Mouse (Mus musculus) urinary bladder, postnatal 25 days (tissue): ENCODE results near the gene Rnf4.

Source experiments
- DNase-seq: peaks from one replicate; pipeline ENCODE4 v3.0.0; 2022; ENCODE audit warnings: low spot score

Rnf4 gene

DNA sequence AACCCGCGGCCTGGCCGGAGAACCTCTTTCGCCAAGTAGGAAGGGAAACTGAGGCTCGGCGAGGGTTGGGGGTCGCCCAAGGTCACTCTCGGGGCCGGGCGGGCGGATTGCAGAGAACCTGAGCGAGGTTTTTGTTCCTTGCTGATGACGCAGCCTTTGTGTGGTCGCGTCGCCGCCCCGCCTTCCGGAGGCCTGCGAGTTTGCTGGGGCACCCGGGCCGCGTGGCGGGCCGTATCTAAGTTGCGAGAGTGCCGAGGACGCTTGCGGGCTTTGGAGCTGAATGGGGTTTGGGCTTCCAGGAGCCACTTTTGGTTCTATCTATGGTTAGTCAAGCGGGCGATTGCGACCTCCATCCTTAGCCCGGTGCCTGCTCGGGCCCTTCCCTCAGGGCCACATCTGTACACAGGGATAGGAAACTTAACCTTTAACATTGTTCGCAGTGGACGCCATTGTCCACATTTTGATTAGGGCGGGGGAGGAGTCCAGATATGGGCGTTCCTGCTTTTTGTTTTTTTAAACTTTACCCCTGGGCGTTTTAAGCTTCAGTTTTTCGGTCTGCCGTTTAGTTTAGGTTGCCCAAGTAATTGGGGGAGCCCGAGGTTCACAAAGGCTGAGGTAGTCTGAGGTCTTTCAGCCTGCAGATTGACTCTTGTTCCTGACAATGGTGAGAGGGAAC is 824 bp downstream of the Rnf4 start:
- peak; percentile 52 for DNase-seq

DNA sequence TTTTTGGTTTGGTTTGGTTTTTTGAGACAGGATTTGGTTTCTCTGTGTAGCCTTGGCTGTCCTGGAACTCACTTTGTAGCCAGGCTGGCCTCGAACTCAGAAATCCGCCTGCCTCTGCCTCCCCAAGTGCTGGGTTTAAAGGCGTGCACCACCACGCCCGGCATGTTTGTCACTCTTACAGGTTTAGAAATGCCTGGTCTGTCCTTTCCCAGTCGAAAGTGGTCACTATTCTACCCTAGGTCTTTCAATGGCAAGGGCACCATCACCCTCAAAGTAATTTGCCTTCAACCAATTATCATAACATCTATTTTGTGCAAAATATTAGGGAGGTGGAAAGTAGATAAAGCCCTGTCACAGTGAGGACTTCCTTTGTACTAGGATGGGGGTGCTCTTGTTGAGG is 4.2 kb downstream of the Rnf4 start:
- no peak for DNase-seq

DNA sequence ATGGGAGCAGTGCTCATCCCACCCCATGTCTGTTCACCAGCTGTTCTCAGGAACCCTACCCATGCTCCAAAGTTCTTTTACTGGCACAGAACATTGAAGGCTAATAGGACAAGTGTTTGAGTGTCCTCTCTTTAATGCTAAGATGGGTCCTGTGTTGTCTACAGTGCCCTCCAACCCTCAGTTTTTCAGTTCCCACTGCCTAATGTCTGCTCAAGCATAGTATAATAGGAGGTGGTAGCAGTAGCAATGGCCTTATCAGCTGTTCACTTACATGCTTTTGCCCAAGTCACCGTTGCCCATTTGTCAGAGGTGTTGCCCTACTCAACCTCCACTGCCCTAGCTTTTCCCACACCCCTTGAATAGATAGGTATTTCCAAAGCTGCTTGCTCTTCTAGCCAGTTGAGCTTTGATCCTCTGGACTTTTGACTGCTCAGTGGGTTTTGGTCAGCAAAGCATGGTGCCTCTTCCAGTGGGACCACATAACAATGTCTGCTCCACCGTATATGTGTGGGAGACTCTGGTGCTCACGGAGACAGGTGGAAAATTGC is 16.1 kb downstream of the Rnf4 start:
- DNase-seq = no peak

DNA sequence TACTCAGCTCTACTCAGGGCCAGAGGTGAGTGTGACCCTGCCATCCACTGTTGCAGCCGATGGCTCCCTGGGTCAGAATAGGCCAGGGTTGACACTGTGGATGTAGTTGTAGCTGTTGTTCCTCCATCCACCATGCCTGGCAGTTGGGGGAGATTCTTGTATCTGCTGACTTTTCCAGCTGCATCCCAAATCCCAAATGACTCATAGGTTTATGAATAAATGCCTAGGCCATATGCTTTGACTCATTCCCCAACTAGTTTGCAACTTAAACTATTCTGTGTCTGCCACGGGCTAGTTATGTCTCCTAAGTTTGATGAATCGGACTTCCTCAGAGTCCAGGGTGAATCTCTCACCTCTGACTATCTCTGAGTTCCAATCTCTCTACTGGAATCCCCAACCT is 24.2 kb downstream of the Rnf4 start:
- DNase-seq = no peak

DNA sequence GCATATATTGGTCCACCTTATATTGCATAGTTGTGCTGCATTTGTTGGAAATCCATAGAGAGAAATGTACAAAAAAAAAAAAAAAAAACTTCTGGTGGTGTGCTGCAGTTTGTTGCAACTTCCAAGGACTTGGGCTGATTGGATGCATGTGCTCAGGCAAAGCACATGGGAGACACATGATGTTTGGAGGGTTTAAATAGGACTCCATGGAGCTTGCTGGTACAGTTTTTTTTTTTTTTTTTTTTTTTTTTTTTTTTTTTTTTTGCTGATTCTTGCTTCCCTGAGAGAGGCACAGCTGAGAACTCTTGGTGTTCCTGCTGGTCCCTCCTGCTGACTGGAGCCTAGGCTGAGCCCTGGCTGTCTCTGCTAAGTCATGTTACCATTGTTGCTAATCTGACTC is 27.0 kb downstream of the Rnf4 start:
- DNase-seq = no peak

DNA sequence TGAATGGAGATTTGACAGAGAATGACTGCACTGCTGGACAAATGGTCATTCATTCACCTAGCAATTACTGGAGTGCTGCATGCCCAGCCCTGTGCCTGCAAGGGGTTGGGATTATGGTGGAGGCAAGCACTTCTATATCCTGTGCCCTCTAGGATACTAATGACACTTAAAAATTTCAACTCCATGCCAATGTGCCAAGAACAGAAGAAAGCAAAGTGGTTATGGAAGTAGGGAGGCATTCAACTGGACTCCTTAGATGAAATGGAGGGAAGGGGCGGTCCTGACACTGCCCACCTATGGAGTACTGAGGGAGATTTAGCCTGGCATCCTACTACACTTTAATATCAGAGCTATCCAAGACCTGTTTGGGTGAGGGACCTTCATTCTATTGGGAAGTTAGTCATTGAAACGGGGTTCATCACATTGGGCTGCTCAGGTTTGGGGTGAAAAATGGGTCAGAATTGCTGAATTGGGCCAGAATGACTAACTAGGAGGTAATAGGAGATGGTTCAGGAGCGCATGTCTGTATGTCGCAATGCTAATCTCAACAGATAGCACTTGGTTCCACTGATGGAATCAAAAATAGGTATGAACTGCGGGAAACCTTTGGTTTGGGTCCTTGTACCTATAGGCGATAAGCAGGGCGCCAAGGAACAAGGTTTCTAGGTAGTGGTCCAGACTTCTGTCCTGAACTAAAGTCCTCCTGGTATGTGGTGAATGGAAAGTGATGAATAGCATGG is 32.6 kb downstream of the Rnf4 start:
- DNase-seq = no peak

DNA sequence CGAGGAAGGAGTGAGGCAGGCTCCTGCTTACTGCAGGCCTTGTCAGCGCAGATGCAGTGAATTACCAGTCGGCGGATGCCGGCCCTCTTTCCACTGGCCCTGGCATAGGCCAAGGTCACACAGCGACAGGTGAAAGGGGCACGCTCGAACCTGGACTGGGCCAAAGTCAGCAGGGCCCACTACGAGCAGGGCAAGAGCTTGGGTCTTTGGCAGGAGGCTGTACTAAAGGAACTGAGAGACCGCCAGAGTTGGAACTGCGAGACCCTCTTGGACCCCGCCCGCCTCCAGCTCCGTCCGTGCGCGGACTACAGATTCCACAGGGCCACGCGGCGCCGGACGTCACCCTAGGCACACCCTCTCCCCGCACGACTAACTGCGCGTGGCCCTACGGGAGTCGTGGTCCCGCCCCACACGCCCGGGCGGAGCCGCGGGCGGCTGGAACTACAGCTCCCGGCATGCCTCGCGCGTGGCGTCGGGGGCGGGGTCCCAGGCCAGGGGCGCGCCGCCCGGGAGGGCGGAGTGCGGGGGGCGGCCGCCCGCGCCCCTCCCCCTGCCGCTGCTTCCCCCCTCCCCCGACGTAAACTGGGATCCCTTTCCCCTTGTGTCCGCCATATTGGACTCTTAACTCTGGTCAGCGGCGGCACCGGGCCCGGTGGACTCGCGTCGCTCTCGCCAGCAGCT is 33.4 kb downstream of the Rnf4 start, which contains the start of gene Fam193a:
Gene Fam193a, plus strand, starts transcription at position 593 of the 681 bp plus-strand sequence.
- DNase-seq = peak; percentile 96

DNA sequence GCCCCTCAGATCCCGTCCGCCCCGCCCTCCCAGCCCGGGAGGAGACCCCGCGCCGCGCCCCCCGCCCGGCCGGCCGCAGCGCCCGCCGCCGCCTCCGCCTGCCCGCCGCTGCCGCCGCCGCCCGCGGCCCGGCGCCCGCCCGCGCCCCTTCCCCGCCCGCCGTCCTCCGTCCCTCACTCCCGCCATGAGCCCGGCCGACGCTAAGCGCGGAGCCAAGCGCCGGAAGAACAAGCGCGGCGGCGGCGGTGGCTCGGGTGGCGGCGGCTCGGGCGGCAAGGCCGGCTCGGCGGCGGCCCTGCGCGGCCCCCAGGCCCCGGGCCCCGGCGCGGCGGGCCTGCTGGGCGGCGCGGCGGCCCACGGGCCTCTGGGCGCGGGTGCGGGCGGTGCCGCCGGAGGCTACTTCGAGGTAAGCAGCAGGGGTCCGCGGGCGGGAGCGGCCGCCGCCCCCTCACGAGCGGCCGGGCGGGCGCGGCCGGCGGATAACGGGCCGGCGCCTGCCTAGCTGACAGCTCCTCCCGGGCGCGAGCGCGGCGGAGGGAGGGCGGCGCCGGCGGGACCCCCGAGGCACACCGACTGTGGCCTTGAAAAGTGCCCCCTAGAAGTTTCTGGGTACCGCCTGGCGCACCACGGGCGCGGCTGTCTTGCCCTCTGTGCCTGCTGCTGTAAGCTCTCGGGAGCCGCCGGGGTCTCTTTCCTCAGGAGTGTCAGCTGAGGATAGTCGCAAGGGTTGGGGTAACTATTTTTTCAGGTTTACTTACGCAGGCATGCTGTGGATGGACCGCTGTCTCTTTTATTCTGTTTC is 34.1 kb downstream of the Rnf4 start:
- peak; percentile 14 for DNase-seq

DNA sequence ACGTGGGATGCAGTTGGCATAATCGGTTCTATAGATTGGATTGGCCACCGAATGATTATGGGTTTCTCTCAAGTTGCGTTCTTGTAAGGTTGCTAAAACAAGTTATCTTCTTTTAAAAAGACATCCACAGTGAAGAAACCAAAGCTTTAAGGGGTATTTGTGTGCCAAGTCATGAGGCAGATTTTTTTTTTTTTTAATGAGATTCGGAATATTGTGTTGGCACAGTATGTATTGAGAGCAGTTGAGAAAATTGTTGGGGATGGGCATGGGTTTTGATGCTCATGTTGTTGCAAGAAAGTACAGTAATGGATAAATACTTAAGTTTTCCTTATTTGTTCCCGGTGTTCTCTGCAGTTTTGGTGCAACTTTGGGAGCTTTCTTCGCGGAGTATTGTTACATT is 34.8 kb downstream of the Rnf4 start:
- DNase-seq = no peak

DNA sequence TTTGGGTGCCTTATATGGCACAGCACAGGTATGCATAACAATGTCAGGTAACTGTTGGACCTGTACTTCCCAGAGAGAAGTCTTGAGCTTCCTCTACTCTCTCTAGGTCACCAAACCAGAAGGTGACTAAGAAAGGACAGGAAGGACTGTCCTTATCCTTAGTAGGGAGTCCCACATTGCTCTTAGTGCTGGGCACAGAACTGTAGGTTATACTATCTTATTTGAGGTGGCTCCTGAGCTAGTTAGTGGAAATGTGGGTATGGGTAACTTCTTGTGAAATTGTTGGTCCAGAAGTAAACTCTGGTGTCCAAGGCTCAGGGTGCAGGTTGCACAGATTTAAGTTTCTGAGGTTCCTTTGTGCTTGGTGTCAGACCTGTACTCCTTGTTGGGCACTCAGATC is 36.1 kb downstream of the Rnf4 start:
- DNase-seq = no peak

DNA sequence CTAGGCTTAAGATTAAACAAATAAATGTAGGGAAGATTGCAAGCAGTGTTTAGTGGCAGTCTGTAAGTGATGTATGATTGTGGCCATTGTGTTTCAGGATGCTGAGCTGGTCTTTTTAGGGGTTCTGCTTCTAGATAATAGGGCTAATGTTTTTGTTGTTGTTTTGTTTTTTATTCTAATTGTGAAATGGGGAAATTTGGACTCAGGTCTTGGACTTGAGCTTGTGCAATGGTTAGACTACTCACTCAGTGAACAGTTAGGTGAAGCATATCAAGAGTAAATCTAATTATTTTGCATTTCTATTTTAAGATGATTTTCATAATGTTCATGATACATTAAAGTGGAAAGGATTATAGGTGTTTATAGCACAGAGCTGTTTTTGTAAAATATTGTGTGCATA is 36.5 kb downstream of the Rnf4 start:
- no peak for DNase-seq

DNA sequence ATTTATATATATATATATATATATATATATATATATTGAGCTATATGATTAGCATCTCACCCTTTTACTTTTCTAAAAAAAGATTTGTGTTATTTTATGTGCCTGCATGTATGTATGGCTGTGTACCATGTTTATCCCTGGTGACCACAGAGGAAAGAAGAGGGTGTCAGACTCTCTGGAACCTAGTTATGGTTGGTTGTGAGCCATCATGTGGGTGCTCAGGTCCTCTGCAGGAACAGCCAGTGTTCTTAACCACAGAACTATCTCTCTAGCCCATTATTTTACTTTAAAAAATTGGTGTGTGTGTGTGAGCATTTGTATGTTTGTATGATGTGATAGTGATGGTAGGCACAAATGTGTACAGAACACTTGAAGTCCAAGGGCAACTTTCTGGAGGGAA is 42.7 kb downstream of the Rnf4 start:
- no peak for DNase-seq

DNA sequence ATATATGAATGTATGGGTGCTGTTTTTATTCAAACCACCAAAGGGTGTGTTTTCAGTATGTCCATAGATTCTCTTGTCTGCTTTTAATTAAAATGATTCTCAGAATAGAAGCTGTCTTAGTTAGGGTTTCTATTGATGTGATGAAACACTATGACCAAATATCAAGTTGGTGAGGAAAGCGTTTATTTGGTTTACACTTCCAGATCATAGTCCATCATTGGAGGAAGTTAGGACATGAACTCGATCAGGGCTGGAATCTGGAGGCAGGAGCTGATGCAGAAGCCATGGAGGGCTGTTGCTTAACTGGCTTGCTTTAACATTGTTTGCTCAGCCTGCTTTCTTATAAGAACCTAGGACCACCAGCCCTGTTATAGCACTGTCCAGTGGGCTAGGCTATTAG is 45.6 kb downstream of the Rnf4 start:
- DNase-seq = no peak

DNA sequence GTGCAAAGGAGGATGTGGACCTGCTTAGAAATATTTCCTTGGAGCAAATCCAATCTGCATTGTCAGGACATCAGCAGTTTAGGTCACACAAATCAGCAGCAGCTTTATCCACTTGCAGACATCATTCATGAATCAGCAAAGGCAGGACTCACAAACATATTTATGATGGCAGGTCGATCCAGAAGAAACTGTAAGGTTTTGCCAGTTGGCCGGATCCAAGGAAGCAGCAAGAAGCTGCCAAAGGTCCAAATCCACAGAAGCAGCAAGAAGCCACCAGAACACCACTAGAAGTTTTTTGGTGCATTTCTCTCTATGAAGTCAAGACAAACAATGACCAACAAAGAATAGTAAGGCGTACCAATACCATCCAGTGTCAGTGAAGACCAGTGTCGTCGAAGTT is 49.5 kb downstream of the Rnf4 start:
- no peak for DNase-seq

DNA sequence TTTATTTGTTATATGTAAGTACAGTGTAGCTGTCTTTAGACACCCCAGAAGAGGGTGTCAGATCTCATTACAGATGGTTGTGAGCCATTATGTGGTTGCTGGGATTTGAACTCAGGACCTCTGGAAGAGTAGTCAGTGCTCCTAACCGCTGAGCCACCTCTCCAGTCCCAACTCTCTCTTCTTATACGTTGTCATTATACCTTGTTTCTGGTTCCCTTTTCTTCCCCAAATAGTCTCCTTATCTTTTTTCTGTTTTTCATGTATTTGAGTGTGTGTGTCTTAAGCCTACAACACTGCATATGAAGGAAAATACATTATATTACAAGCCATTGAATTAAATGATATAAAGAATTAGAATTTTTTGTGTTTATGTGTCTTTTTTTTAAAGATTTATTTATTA is 50.7 kb downstream of the Rnf4 start:
- DNase-seq = no peak

DNA sequence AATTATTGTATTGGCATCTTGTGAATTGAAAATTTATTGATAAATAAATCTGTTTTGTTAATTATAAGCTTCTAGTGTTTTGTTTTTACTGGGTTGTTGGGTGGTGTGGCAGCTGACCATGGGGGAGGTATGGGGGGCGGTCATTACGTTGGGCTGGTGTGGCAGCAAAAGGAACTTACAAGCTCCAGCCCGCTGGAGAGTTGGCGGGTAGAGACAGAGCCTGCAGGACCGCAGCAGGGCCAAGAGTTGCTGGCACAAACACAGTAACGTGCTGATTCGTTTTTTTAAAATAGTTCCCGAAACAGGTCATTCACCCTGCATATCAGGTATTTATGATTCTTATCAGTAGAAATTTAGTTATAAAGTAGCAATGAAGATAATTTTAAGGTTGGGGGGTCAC is 57.2 kb downstream of the Rnf4 start:
- DNase-seq = no peak

DNA sequence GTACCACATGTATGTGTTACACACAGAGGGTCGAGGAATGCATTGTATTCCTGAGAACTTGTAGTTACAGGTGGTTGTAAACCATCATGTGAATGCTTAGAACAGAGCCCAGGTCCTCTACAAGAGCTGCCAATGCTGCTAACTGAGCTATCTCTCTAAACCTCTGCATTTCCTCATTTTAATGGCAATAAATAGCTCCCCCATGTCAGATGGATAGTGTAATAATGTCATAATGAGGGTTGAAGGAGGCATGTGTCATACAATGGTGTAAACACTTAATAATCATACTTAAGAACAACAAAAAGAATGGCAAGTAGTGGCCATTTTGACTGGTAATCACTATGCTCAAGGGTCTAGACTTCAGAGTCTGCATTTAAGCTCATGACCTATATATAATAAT is 59.3 kb downstream of the Rnf4 start:
- no peak for DNase-seq

DNA sequence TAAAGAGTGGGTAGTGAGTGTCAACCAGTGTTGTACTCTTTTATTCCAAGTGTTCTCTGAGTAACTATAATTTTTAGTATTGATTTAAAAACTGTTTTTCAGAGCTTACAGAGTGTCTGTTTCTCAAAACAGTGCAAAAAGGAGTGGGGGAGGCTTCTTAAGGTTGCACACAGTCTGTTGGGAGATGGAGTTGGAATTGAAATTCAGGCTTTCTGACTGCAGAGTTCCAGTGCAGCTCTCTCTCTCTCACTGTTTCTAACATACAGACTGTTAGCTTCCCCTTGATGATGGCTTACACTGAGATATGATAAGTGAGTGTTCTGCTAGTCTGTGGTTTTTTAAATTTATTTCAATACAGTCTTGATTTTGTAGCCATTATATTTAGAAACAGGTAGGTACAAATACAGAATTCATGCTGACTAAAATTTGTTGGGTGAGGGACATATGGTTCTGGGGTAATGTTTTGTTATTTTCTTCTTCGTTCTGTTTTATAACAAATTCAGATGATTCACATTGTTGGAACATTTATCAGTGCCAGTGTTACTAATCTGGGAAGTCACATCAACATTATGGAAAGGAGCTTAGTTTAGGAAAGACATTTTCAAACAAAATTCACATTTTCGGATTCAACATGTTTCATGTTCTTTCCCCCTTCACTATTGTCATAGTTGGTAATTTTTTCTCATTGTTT is 59.9 kb downstream of the Rnf4 start:
- DNase-seq = no peak

DNA sequence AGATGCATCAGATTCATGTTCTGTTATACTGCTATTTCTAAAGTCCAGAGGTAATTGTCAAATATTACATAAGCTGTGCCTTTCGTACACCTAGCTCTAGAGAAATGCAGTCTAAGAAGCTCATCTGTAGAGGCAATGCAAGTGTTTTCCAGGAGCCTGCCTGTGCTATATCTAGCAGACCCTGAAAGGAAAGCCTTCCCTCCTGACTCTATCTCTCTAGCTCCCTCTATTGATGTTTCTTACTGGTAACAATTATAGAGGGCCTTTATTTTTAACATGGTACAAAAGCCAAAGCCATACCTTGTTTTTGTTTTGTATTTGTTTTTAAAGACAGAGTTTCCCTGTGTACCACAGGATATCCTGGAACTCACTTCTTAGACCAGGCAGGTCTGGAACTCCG is 61.8 kb downstream of the Rnf4 start:
- DNase-seq = no peak

DNA sequence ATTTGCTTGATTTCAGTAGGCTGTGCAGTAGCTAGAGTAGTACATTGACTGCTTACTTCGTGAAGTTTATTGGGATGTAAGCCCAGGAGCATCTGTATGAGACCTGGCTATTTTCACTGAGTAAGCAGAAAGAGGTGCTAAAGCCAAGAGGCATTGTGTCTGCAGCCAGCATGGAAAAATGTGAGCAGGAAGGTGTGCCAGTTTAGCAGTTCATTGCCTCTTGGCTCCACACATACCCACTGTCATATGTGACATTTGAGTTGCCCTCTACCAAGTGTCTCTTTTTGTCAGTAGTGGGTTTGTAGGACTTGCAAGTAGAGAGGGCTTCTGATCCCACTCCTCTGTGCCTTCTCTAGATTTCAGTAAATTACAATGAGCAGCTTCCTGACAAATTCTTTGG is 62.2 kb downstream of the Rnf4 start:
- no peak for DNase-seq
